Mouse (Mus musculus) C2C12 (cell line): ENCODE results near the gene Iqgap3.

Experiments used
- CTCF ChIP-seq: IDR thresholded peaks from one replicate; pipeline ENCODE4 v1.5.1; 2011; ENCODE audit not compliant: control insufficient read depth, insufficient read depth, insufficient read length
- MAX ChIP-seq: IDR thresholded peaks from one replicate; pipeline ENCODE4 v1.6.1; 2011; ENCODE audit warnings: mild to moderate bottlenecking, control low read depth
- MYOG ChIP-seq: IDR thresholded peaks from one replicate; pipeline ENCODE4 v1.6.1; 2011; ENCODE audit not compliant: control insufficient read depth, insufficient read length; ENCODE audit errors: extremely low read depth

GRCm38 (mm10) chr3:88148354-88148753 lies 66.6 kb downstream of the Iqgap3 start:
- TF ChIP-seq CTCF, result no peak
- TF ChIP-seq MAX, result no peak
- TF ChIP-seq MYOG, result no peak
